Mouse (Mus musculus) thymus, adult 2 months (tissue): ENCODE measurements around the gene Cd72.

ENCODE experiments used
- CTCF ChIP-seq: fragments of 200-500 bp; IDR thresholded peaks from 2 replicates; pipeline ENCODE4 v1.5.1; 2012; ENCODE audit warnings: mild to moderate bottlenecking, control low read depth, low read length, moderate library complexity, borderline replicate concordance; ENCODE audit not compliant: control insufficient read depth, poor library complexity, insufficient read depth; ENCODE audit errors: extremely low read depth
- POLR2A ChIP-seq: fragments of 200-500 bp; IDR thresholded peaks from 2 replicates; pipeline ENCODE4 v1.6.1; 2012; ENCODE audit warnings: mild to moderate bottlenecking, low read length, control low read depth, moderate library complexity; ENCODE audit not compliant: control insufficient read depth, poor library complexity, insufficient read depth; ENCODE audit errors: extremely low read depth

GRCm38 (mm10) chr4:43452315-43452714, 2.1 kb downstream of the Cd72 start:
- TF ChIP-seq CTCF = no peak
- no peak for TF ChIP-seq POLR2A
